ENCODE assay signal across 8 mouse cellular contexts in genomic region chr14:52020486-52021137, GRCm38 (mm10). TPM values are rescaled to one million over a fixed set of nuclear protein-coding genes. Genes with fewer than 3 reads are reported as not detected.
DNase-seq lines count a peak whose midpoint lies in the region; ATAC-seq lines count a peak whose summit lies in the region.

TSS of gene Zfp219 (minus strand) at chr14:52020733.

- peak within 1 kb of the TSS; percentile 91 for H3K9ac ChIP-seq in intestine, embryonic 14.5 days (ENCODE audit: low read length)

- H3K36me3 ChIP-seq in intestine, embryonic 14.5 days (ENCODE audit: control insufficient read depth, insufficient read depth, low read length): no peaks in the 10 kb centered on the region

- peak within 1 kb of the TSS; percentile 98 for H3K27ac ChIP-seq in intestine, embryonic 14.5 days (ENCODE audit: low read depth)

- peak within 1 kb of the TSS; percentile 71 for H3K4me2 ChIP-seq in intestine, embryonic 14.5 days (ENCODE audit: low read length)

- H3K4me3 ChIP-seq in intestine, embryonic 14.5 days (ENCODE audit: low read depth, low read length): peak within 1 kb of the TSS; percentile 62

- H3K27me3 ChIP-seq in intestine, embryonic 14.5 days (replicated peaks; ENCODE audit: control insufficient read depth, insufficient read depth, low read length): no peaks in the 10 kb centered on the region

- WGBS in intestine, embryonic 14.5 days: 6% methylated on average over 15 of the region's 15 CpGs

- H3K4me1 ChIP-seq in intestine, embryonic 14.5 days (replicated peaks; ENCODE audit: control insufficient read depth, insufficient read depth, low read length): peaks cover 31% of the 10 kb centered on the region

- H3K9me3 ChIP-seq in intestine, embryonic 14.5 days (ENCODE audit: control insufficient read depth, low read length): no peaks in the 10 kb centered on the region

- DNase-seq in ovary, adult 18-20 months (ENCODE audit: low spot score): peak; percentile 64
- DNase-seq in ovary, postnatal 10 days (ENCODE audit: low spot score): no peak
- peak; percentile 88 for DNase-seq in embryo, embryonic 11 days
- DNase-seq in gastrocnemius, postnatal 36 days: peak; percentile 51 to 66
- peak; percentile 88 for DNase-seq in intestine, embryonic 14.5 days (ENCODE audit: low spot score)
- DNase-seq in left cerebral cortex, postnatal 14 days (ENCODE audit: low spot score in 2 of 2): peak; percentile 72 to 83
- DNase-seq in spleen, adult 12 weeks (ENCODE audit: low spot score): peak; percentile 61

- intact Hi-C loops in gastrocnemius, postnatal 36 days (cut with DNase I): no loop called here
- intact Hi-C loops in left cerebral cortex, postnatal 14 days (cut with DNase I): loop anchor here (5.0 kb wide), 2 partner anchors 82 to 118 kb away; partner anchors contain the start of gene Hnrnpc

- ATAC-seq in intestine, embryonic 14.5 days (replicated peaks; ENCODE audit: low FRiP score, low TSS enrichment, low read depth): peak; percentile 60
- peak; percentile 33 for ATAC-seq in megakaryocyte progenitor cell, adult 5-6 weeks (replicated peaks; ENCODE audit: poor library complexity)

RNA-seq across cellular contexts. Expression of gene Zfp219, which starts in this region (rescaled TPM):
- total RNA-seq in gastrocnemius, postnatal 36 days (2021): 10 to 100 TPM in 1 of 2 experiments, 1 to 10 TPM in 1; 9.7 to 12.4 TPM
- 31.9 and 34.0 TPM in 2 replicates for polyA plus RNA-seq in intestine, embryonic 14.5 days (2014; fragmentation: Nextera tagmentation; extraction: Ambion mirVana)
- 10 to 100 TPM; 29.5 to 33.6 TPM for total RNA-seq in left cerebral cortex, postnatal 14 days (2021)
- total RNA-seq in megakaryocyte progenitor cell, adult 5-6 weeks (2015): 6.5 and 8.5 TPM in 2 replicates
- total RNA-seq in megakaryocyte progenitor cell, adult 5-6 weeks (2017): 8.2 and 15.1 TPM in 2 replicates
